Mouse (Mus musculus) adrenal gland (tissue): ENCODE measurements around the gene Npr2.
"Not testable (repeated sequence)": the region's sequence is repeated elsewhere in the genome, so short reads cannot be mapped to it uniquely, and the experiment has no call there.

ENCODE experiments used
- intact Hi-C: fragments of 180-260 bp; cut with DNase I; formaldehyde crosslinking; loops from one replicate; pipeline ENCODE4 v1.15.1; 2025
- long read RNA-seq, 2 experiments: library from polyadenylated mRNA; unstranded; transcript quantifications; one replicate each; pipeline ENCODE4 v2.0.0; 2020; ENCODE audit warnings: borderline replicate concordance in 1 of 2; ENCODE audit not compliant: insufficient replicate concordance in 1 of 2

The Npr2 gene
- long read RNA-seq, experiment 1, partial matches to known transcripts, result 5 of 6 reads
- long read RNA-seq, experiment 1, other reads (novel, unspliced or antisense), result 0 of 6 reads
- long read RNA-seq, experiment 2, partial matches to known transcripts, result 0 of 2 reads
- long read RNA-seq, experiment 2, other reads (novel, unspliced or antisense), result 0 of 2 reads

DNA sequence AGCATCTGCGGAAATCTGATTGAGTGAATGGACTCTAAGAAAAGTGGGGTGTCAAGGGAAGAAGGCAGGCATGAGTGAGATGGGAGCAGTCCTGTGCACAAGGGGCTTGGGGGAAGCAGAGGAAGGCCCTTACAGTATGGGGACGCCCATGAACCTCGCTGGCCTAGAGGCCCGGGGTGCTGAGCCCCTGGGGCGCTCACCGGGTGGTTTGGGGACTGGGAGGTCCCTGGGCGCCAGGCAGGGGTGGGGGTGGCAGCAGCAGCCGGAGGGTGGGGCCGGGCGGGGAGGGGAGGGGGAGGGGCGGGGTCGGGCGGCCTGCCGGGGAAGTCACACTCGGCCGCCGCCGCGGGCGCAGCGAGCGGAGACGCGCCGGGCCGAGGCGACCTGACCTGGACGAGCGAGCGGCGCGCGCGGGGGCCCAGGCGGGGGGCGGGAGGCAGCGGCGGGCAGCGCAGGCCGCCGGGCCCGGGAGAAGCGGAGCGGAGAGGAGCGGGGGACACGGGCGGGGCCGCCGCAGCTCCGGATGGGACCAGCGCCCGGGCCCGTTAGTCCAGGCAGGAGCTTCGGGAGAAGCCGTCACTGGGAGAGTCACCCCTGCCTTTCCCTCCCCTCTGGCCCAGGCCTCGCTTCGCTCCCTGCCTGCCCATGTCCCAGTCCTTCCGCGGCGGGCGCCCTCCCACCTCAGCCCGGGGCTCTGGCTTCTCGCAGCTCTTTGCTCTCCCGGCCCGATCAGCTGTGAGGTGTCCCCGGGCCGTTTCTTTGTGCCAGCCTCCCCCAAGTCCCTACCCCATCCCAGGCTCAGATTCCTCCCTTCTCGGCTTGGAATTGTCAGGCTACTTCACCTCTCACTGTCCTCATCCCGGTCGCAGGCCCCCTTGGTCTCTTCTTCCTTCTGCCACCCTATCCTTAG, at the start of gene Npr2:
Gene Npr2, plus strand, starts transcription at position 890 of the 910 bp plus-strand sequence.
- intact Hi-C loops, result loop anchor here (5.0 kb wide), 1 partner anchor 36 kb away; the partner anchor contains the start of genes Fam221b and Tmem8b

DNA sequence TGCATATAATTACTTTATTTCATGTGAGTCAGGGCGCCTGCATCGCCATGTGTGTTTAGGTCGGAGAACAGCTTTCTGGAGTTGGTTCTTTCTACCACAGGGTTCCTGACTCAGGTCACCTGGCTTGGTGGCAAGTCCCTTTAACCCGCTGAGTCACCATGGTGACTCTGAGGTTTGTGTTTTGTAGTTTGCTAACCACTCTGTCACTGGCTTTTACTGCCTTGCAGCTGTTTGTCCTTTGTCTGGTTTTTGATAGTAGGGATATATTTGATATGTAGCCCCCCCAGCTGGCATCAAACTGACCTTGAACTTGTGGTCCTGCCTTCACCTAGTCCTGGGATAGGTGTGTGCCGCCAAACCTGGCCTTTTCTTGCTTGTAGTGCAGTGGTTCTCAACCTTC, 49.5 kb upstream of the Npr2 start:
- intact Hi-C loops, result no loop called here

DNA sequence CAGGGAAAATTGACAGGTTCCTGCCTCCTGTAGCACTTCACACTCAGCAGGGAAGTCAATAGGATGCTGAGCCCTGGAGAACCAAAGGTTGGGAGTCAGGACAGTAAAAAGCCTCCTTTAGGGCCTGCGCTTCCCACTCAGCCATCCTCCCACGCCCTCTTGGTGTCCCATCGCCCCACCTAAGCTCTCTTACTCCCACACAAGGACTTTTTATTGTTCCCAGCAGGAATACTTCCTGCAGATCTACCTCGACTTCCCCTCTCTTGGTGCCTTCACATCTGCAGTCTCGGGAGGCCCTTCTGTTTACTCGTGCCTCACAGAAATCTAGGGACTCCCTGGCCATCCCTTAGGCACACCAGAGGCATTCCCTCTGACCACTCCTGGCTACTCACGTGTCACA, 48.3 kb upstream of the Npr2 start:
- intact Hi-C loops, result no loop called here

DNA sequence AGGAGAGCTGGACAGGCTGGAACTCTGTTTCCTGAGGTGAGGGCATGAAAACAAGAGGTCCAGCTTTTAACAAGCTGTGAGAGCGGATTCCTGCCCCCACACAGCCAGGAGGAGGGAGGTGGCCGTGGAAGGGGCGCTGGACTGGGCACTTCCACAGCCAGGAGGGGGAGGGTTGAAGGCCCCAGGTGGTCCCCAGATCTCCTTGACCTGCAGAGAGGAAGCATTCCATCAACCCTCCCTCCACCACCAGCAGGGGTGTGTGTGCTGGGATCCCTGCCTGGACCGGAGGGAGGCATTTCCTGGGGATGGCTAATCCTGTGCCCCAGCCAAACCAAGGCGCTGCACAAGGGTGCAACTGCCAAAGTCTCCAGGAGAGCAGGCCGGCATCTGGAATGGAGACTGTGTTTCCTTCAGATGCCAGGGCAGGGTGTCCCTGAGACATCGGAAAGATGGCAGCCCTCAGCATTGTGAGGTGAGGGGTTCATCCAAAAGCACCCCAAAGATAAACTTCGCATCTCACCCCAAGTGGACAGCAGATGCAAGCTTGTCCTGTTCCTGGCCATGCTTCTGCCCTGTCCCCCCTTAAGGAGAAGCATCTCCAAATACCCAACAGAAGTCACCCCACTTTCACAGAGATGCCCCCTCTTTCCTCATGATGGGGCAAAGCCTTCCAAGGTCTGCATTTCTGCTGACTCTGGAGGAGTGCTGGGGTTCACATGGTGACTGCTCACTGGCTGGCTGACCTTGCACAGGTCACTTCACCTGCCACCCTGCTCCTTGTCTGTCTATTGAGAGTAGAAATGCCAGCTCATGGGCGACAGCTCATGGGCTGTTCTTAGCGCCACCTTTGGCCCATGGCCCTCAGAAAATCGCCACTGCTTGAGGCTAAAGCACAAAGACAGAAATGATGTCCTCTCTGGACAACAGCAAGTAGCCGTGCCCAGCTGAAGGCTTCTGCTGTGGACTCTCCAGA, 47.0 kb upstream of the Npr2 start, which contains the start of gene Msmp:
Gene Msmp, minus strand, starts transcription at position 51 of the 973 bp plus-strand sequence.
- intact Hi-C loops, result no loop called here

DNA sequence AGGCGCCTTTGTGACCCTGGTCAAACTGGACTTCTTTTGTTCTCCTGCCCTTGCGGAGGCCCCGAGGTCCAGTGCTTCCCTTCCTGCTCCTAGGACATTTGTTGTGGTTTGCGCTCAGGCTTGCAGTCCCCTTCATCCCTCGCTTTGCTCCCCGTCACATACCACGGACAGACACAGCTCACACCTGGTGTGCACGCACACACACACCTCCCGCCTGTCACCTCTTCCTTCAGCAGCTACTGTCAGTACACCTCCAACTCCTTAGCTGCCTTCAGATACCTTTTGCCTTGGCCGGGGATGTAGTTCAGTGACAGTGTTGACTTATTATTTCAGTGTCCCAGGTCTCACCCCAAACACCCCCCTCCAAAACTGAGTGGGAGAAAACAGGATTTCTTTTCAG, 46.1 kb upstream of the Npr2 start:
- intact Hi-C loops, result no loop called here

DNA sequence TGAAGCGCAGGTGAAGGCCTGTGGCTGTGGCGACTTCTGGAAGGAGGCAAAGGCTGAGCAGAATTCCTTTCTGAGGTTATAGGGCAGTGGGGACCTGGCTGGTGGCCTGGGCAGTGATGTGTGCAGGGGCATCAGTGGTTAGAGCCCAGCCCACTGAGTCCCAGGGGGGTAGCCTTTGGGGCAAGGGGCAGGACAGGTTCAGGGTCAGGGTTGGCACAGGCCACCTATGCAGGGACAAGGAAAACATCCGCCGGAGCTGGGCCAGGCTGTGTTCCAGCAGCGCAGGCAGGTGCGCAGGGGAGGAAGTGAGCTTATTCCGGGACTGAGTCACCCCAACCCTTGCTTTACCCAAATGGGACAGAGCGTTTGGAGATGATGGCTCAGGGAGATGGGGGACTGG, 45.3 kb upstream of the Npr2 start:
- intact Hi-C loops, result no loop called here

DNA sequence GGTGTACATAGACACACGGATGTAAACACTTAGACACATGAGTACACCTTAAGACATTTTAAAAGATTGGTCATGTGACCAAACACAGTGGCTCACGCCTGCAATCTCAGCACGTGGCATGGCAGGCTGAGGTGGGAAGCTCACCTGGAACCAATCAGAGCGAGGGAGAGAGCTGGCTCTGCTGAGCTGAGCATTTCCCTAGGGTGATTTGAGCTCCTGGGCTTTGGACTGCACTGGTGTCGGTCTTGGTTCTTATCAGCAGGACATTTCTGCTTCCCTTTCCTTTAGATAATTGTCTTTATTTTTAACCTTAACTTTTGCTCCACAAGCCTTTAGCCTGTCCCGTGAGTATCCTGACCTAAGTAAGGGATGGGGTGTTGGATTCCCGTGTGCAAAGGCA, 44.1 kb upstream of the Npr2 start:
- intact Hi-C loops, result no loop called here

DNA sequence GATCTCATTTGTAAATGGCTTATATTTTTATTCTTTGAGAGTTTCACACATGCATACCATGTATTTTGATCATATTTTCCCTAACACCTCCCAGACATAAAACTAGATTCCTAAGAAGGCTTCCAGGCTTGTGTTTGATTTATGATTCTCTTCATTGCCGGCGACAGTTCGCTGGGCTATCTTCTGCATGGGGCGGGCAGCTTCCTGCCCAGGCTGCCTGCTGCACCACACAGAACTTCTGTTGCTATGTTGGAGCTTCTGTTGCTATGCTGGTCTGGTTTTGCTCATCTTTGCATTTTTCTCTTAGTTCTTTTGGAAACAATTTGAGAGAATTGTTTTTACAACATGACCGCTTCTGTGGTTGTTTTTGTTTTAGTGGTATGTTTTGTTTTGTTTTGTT, 40.2 kb upstream of the Npr2 start:
- intact Hi-C loops, result no loop called here

DNA sequence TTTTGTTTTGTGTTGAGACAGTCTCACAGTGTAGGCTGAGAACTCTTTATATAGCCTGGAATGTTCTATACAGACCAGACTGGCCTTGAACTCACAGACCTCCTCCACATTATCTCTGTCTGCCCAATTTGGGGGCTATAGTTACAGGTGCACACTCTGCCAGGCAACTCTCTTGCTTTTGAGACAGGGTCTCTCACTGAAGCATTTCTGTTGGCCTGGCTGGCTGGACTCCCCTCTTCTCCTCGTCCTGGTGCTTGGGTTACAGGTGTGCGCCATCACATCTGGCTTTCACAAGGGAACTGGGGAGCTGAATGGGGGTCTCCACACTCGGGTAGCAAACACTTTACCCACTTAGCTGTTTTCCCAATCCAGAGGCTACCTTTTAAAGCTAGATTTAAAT, 39.8 kb upstream of the Npr2 start:
- intact Hi-C loops, result no loop called here

DNA sequence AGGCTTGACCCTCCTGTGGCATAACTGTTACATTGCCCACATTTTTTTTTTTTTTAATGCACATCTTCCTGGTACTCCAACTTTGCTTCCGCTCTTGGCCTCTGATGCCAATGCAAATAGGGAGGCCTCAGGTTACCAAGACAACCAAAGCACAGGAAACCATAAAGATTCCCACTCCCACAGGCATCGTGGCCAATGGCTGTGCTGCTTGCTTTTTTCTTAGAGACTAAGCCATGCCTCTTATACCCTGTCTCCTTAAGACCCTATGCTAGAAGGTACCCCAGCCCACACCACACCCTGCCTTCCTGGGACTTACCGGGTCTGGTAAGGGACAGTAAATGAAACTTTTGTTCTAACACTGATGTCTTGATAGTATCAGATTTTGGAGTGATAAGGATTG, 38.3 kb upstream of the Npr2 start:
- intact Hi-C loops, result no loop called here

DNA sequence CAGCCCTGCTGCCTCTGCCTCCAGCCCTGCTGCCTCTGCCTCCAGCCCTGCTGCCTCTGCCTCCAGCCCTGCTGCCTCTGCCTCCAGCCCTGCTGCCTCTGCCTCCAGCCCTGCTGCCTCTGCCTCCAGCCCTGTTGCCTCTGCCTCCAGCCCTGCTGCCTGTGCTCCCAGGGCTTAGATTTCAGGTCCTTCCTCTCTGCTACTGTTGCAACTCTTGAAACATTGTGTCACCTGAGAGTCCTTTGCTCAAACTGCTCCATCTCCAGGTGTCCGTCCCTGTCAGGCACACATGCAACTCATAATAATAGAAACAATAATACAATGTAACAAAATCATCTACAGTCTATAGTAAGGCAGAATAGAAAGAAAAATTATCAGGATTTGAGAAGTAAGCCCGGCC, 35.1 kb upstream of the Npr2 start:
- intact Hi-C loops, result not testable (repeated sequence)

DNA sequence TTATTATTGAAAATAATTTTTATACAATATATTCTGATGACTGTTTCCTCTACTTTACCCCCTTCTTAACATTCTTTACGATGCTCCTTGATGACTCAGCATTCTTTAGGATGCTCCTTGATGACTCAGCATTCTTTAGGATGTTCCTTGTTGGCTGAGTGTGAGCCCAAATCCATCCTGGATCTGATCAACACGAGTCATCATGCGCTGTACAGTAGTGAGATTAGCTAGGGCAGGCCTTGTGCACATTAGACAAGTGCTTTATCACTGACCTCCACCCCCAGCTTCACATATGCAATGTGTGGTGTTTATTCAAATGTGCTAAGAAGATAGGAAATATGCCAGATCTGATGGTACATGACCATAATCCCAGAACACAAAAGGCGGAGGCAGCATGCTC, 33.5 kb upstream of the Npr2 start:
- intact Hi-C loops, result no loop called here

DNA sequence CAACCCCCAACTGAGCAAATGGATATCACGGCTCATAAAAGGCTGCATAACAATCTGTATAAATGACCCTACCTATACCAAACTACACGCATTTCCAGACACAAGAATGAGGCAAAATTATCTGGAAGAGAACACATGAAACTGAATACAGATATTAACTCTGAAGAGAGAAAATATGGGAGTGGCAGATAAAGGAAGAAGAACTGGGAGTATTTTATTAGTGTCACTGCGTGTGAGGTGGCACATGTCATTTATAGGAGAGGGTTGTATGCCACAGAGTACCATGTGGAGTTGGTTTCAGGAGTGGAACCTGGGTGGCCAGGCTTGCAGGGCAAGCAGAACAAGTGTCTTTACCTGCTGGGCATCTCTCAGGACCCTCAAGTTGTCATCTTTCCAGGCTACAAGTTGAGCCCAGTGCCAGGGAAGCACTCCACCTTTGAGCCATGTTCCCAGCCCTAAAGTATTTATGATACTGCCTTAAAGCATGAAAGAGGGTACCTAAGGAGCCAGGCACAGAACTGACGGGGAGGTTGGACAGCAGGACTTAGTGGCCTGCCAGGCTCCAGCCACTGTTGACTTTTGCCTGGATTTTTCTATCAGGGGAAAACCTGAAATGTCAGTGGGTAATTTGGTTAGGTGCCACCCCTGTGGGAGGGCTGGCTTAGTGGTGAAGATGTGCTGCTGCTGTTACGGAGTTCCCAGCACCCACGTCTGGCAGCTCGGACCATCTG, 32.9 kb upstream of the Npr2 start:
- intact Hi-C loops, result no loop called here

DNA sequence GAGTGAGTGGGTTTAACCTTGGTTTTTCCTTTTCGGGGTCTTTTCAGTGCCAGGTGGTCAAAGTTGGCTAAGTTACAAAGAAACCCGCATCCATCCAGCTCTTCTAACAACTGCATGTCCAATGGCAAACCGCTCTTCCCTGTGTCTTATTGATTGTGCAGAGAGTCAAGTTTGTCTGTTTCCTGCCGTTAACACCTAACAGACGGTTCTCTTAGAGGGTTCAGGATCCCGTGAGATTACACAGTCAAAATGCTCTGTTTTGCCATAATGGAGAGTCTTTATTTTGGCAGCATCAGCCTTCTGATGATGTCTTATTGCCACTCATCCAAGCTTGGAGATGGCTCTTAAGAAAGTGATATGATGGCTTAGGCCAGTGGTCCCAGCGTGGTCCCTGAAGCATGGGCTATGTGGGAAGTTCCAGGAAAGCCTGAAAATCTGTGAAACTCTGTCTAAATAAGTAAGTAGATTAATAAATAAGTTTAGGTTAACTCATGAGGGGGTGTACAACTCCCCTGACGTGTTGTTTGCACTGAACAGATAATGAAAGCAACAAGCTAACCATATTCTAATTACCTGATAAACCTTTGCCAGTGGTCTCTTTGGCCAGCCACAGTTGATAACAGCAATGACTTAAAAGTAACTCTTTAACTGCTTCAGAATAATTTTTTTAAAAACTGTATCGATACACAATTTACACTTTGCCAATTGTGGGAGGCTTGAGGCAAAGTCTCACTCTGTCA, 31.4 kb upstream of the Npr2 start:
- intact Hi-C loops, result no loop called here

DNA sequence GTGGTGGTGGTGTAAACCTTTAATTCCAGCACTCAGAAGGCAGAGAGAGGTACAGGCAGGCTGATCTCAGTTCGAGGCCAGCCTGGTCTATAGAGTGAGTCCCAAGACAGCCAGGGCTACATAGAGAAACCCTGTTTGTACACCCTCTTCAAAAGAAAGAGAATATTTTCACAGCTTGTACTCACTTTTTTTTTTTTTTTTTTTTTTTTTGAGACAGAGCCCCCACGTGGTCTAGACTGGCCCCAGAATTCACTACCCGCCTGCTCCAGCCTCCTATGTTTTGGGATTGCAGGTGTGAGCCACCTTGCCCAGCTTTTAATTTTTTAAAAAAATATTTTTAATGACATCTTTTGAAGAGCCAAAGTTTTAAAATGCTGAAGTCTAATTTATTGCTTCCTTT, 27.6 kb upstream of the Npr2 start:
- intact Hi-C loops, result no loop called here

DNA sequence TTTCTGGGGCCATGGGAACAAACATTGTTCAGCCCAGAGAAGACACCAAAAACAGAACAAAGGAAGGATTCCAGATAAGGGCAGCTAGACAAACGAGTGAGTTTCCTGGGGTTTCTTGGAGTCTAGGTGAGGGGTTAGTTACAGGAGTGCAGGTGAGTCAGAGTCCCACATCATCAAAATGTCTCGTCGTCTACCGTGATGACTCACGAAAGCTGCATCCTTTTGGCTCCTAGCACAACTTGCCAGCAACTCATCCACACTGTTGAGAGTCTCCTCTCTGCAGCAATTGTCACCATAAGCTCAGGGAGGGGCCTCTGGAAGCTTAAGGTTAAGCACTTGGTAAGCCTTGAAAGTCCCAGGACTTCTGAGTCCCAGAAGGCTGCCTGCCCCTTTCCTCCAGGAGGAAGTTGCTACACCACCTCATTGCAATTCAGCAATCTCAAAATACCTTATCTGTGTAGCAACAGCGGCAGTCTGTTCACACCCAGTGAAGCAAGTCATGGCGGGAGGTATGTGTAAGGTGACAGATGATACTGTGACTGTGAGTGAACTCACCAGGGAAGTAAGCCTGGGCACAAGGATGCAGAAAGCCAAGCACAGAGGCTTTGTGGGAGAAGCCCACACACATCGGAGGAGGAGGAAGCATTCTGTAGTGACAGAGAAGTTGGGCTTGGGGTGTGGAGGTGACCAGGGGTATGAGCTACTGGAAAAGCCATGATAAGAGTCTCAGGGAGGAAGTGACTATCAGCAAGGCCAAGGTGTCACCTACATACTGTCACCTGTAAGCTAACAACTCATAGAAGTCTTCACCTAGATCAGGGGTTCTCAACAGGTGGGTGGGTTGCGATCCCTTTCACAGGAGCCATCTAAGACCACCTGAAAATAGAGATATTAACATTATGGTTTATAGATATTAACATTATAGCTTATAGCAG, 26.7 kb upstream of the Npr2 start:
- intact Hi-C loops, result no loop called here

DNA sequence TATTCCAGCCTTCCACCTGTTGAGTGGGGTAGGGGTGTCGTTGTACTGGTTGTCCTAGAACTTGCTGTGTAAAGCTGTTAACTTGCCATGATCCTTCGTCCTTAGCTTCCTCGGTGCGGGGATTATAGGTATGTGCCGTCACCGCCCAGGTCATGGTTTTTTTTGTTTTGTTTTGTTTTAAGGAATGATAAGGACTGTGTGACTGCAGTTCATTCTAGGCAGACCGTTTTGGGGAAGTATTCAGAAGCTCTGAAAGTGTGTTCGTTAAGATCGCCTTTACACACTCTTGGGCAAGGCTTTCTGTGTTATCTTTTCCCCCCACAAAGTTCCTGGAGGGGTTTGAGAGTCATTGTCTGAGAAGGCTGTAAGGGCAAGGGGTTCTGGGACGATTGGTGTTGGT, 19.2 kb upstream of the Npr2 start:
- intact Hi-C loops, result no loop called here

DNA sequence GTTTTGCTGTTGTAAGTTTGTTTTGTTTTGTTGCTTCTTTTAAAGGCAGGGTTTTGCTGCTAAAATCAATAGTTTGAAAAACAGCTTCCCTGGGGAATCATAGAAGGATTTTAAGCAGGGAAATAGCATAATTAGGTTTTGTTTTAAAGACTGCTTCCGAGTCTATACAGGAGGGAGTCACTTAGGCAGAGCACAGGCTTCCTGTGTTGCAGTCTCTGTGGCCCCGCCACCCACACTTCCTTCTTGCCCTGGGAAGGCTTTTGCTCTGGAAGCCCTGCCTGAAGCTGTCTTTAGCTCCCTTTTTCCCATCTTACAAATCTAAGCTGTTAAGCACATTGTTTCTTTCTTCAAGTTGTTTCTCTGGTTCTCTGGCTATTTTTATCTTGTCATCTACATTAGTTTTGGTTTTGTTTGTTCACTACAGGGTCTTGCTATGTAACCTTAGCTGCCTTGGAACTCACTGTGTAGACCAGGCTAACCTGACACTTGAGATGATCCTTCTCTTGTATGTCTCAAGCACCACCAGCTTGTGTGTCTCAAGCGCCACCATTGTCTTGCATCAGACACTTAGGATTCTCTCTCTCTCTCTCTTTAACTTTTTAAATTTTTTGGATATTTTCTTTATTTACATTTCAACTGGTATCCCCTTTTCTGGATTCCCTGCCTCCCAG, 18.5 kb upstream of the Npr2 start:
- intact Hi-C loops, result no loop called here
